Mouse (Mus musculus) hindbrain, embryonic 16.5 days (tissue): ENCODE data around the gene Lsm2. TPM values are rescaled to one million over a fixed set of nuclear protein-coding genes. Genes with fewer than 3 reads are reported as not detected.

Experiments used
- ATAC-seq: fragments of 200-750 bp; cut with Nextera tagmentation; 2 replicates; pipeline ENCODE4 v1.8.0; 2017; ENCODE audit warnings: moderate TSS enrichment, moderate library complexity
- H3K27ac ChIP-seq: fragments of 300-500 bp; sonication (generic); 2 replicates; pipeline ENCODE4 v1.5.1; 2014; ENCODE audit warnings: low read depth, mild to moderate bottlenecking, control low read depth, low read length, moderate library complexity
- H3K27me3 ChIP-seq: fragments of 300-500 bp; sonication (generic); replicated peaks from 2 replicates; pipeline ENCODE4 v1.6.1; 2014; ENCODE audit warnings: low read length; ENCODE audit not compliant: control insufficient read depth, insufficient read depth
- H3K36me3 ChIP-seq: fragments of 300-500 bp; sonication (generic); 2 replicates; pipeline ENCODE4 v1.6.1; 2014; ENCODE audit warnings: mild to moderate bottlenecking, low read length, moderate library complexity, mixed read lengths; ENCODE audit not compliant: control insufficient read depth, insufficient read depth
- H3K4me1 ChIP-seq: fragments of 300-500 bp; sonication (generic); 2 replicates; pipeline ENCODE4 v1.6.1; 2014; ENCODE audit warnings: low read depth, low read length; ENCODE audit not compliant: control insufficient read depth, insufficient read depth
- H3K4me2 ChIP-seq: fragments of 300-500 bp; sonication (generic); 2 replicates; pipeline ENCODE4 v1.6.1; 2014; ENCODE audit warnings: mild to moderate bottlenecking, low read length, control low read depth, moderate library complexity
- H3K4me3 ChIP-seq: fragments of 300-500 bp; sonication (generic); 2 replicates; pipeline ENCODE4 v1.5.1; 2014; ENCODE audit warnings: mild to moderate bottlenecking, low read length, control low read depth, moderate library complexity
- H3K9ac ChIP-seq: fragments of 300-500 bp; sonication (generic); 2 replicates; pipeline ENCODE4 v1.6.1; 2014; ENCODE audit warnings: low read depth, mild to moderate bottlenecking, control low read depth, low read length, moderate library complexity
- H3K9me3 ChIP-seq: fragments of 300-500 bp; sonication (generic); 2 replicates; pipeline ENCODE4 v1.6.1; 2014; ENCODE audit warnings: mild to moderate bottlenecking, low read length, moderate library complexity; ENCODE audit not compliant: control insufficient read depth
- WGBS: fragments of 180-500 bp; shearing (Covaris S2); extraction: QIAGEN DNeasy Blood & Tissue Kit; methylation state at CpG from one replicate; pipeline ENCODE4 v1.1.7; 2014; 5-methylcytosine and 5-hydroxymethylcytosine counted together
- polyA plus RNA-seq: library from polyadenylated mRNA; unstranded; fragments of >200 nt; fragmentation: Nextera tagmentation; extraction: Ambion mirVana; gene quantifications from 2 replicates; pipeline ENCODE4 v1.2.1, GENCODE M21; 2015

The Lsm2 gene
- polyA plus RNA-seq, 1 experiment from 2014 or later = 106 TPM

DNA sequence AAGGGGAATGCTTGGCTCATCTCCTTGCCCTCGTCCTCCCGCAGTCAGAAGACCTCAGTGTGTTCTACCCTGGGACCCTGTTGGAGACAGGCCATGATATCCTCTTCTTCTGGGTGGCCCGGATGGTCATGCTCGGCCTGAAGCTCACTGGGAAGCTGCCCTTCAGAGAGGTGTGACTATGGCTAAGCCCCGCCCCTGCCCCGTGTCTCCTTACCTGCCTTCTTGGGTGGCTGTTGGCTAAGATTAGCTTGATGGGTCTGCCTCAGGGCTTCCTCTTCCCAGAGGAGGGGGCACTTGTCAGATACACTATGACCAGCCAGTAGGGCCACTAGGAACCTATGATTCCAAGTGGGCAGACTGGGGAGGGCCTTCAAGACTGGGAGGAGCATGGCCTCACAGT lies 31.6 kb downstream of the Lsm2 start:
- no peak overlapping the region for H3K4me2 ChIP-seq
- H3K4me3 ChIP-seq = no peak overlapping the region
- H3K4me1 ChIP-seq = peaks cover 3% of the 10 kb centered on the region; the same call in 1 of the 2 replicates
- H3K27ac ChIP-seq = no peak overlapping the region
- WGBS = 88% methylated on average over 6 of the region's 6 CpGs
- no peaks in the 10 kb centered on the region for H3K27me3 ChIP-seq
- no peaks in the 10 kb centered on the region for H3K9me3 ChIP-seq
- H3K36me3 ChIP-seq = peaks cover 52% of the 10 kb centered on the region
- ATAC-seq = no peak
- H3K9ac ChIP-seq = no peak overlapping the region

DNA sequence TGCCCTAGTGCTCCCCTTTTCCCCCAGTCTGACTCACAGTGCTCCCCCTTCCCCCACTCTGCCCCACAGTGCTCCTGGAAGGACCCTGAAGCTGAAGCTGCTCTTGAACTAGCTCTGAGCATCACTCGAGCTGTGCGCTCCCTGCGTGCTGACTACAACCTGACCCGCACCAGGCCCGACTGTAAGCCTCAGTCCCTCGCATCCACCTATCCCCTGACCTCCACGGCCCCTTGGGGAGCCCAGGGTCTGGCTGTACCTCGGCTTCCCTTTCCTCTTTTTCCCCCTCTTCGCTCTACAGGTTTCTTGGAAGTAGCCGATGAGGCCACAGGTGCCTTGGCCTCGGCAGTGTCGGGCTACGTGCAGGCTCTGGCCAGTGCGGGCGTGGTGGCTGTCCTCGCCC lies 33.6 kb downstream of the Lsm2 start:
- Histone ChIP-seq H3K9ac (no peak overlapping the region), H3K4me1 (peaks cover 3% of the 10 kb centered on the region; the same call in 1 of the 2 replicates), H3K4me3 (no peak overlapping the region), H3K36me3 (peaks cover 48% of the 10 kb centered on the region), H3K27me3 (no peaks in the 10 kb centered on the region), H3K27ac (no peak overlapping the region), H3K4me2 (no peak overlapping the region), H3K9me3 (no peaks in the 10 kb centered on the region)
- no peak for ATAC-seq
- 90% methylated on average over 16 of the region's 16 CpGs for WGBS

DNA sequence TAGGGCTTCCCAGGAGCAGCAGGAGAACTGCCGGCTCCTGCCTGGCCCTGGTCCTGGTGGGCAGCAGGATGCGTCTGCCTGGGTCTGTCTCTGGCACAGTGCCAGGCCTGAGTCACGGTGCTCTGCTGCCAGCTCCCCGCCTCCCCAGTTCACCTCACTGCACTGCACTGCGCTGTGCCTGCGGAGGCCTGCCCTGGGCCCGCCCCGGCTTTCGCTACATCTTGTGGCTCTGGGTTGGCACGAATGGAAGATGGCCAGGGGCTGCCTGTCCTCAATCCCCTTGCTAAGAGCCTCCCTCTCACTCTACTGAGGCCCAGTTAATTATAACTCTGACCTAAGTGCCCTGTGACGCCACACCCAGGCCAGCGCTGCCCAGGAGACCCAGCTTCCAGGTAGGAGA lies 34.7 kb downstream of the Lsm2 start, which contains the start of gene Vwa7:
TSS of gene Vwa7 (plus strand) at position 204 of the 400 bp plus-strand sequence.
- Histone ChIP-seq H3K9ac (0 out of 2 replicates have a peak within 1 kb of the TSS, but pooled peaks have one; percentile 22), H3K27me3 (no peaks in the 10 kb centered on the region), H3K4me1 (peaks cover 5% of the 10 kb centered on the region), H3K4me2 (no peak within 1 kb of the TSS), H3K9me3 (no peaks in the 10 kb centered on the region), H3K4me3 (no peak within 1 kb of the TSS), H3K36me3 (peaks cover 38% of the 10 kb centered on the region), H3K27ac (no peak within 1 kb of the TSS)
- WGBS = 50% methylated on average over 12 of the region's 12 CpGs
- ATAC-seq = peak; percentile 62

DNA sequence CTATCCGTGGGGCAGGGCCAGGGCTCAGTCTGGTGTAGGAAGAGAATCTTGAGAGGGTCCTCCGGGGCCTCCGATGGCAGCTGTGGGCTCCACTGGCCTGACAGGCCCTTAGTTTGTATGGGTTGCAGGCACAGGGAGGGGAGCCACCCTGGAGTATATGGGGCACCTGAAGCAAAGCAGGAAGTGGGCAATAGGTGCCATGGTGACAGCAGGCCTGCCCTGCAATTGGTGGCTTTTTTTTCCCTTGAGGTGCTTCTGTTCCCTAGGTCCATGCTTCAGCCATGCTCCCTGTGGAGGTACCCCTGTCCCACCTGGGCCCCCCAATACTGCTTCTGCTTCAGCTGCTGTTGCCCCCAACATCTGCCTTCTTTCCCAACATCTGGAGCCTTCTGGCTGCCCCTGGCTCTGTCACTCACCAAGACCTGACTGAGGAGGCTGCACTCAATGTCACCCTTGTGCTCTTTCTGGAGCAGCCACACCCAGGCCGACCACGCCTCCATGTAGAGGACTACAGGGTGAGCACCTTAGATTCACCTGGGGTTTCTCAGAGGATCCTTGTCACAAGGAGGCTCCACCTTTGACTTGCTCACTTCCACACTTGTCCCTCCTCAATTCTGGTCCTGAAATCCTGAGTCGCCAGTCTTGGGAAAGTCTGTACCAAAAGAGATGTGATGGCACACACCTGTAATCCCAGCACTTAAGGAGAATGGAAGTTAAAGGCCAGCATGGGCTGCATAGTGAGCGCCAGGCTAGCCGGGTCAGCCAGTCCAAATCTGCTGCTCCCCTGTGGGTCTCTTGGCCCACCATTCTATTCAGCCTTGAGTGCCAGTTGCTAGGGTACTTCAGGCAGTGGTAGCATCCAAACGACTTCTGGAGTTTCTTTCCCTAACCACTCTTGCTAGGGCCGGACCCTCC lies 35.4 kb downstream of the Lsm2 start:
- Histone ChIP-seq H3K9ac (no peak overlapping the region), H3K9me3 (no peaks in the 10 kb centered on the region), H3K4me1 (peaks cover 8% of the 10 kb centered on the region), H3K4me2 (no peak overlapping the region), H3K27me3 (no peaks in the 10 kb centered on the region), H3K27ac (no peak overlapping the region), H3K4me3 (no peak overlapping the region), H3K36me3 (peaks cover 31% of the 10 kb centered on the region)
- ATAC-seq = 0 out of 2 replicates have a peak, but pooled peaks have one; percentile 3
- 82% methylated on average over 10 of the region's 10 CpGs for WGBS

DNA sequence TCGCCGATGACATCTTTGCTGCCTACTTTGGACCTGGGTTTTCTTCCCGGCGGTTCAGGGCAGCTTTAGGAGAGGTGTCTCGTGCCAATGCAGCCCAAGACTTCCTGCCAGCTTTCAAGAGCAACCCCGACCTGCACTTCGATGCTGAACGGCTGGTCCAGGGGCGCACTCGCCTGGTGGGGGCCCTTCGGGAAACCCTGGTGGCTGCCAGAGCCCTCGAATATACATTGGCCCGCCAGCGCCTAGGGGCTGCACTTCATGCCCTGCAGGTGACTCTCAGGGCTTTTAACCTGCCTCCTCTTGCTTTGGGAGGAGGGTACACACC lies 36.0 kb downstream of the Lsm2 start:
- Histone ChIP-seq H3K4me3 (no peak overlapping the region), H3K4me1 (peaks cover 8% of the 10 kb centered on the region), H3K4me2 (no peak overlapping the region), H3K9me3 (no peaks in the 10 kb centered on the region), H3K36me3 (peaks cover 25% of the 10 kb centered on the region), H3K27me3 (no peaks in the 10 kb centered on the region), H3K27ac (no peak overlapping the region), H3K9ac (no peak overlapping the region)
- no peak for ATAC-seq
- WGBS = 74% methylated on average over 14 of the region's 14 CpGs

DNA sequence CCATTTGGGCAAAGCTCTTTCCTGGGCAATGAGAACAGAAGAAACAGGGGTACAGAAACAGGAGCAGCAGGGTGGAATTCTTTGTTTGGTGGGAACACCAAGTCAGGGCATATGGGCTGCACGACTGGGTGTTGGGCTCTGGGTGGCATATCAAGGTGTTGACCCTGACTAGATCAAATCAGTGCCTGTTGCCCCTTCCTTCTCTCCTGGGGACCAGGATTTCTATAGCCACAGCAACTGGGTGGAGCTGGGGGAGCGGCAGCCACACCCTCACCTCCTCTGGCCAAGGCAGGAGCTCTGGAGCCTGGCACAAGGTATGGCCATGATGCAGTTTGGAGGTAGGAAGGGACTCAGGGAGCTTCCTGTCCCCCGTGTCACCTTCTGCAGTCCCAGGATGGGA lies 36.5 kb downstream of the Lsm2 start:
- 77% methylated on average over 3 of the region's 3 CpGs for WGBS
- no peaks in the 10 kb centered on the region for H3K9me3 ChIP-seq
- no peak overlapping the region for H3K9ac ChIP-seq
- H3K4me3 ChIP-seq = no peak overlapping the region
- no peak overlapping the region for H3K27ac ChIP-seq
- H3K4me2 ChIP-seq = no peak overlapping the region
- H3K4me1 ChIP-seq = peaks cover 8% of the 10 kb centered on the region
- no peak for ATAC-seq
- no peaks in the 10 kb centered on the region for H3K27me3 ChIP-seq
- H3K36me3 ChIP-seq = peaks cover 20% of the 10 kb centered on the region

DNA sequence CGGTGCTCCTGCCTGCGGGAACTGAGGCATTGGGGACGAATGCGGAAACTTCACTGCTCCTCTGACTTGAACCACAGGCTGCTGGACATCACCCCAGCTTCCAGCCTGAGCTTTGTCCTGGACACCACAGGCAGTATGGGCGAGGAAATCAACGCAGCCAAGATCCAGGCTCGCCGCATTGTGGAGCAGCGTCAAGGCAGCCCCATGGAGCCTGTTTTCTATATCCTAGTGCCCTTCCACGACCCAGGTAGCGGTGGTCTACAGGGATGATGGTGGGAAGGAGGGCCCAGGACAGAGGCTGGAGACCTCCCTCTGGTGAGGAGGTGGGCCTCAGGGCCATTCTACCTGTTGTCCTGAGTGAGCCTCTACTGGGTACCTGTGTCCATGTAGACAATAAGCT lies 38.2 kb downstream of the Lsm2 start:
- no peaks in the 10 kb centered on the region for H3K27me3 ChIP-seq

DNA sequence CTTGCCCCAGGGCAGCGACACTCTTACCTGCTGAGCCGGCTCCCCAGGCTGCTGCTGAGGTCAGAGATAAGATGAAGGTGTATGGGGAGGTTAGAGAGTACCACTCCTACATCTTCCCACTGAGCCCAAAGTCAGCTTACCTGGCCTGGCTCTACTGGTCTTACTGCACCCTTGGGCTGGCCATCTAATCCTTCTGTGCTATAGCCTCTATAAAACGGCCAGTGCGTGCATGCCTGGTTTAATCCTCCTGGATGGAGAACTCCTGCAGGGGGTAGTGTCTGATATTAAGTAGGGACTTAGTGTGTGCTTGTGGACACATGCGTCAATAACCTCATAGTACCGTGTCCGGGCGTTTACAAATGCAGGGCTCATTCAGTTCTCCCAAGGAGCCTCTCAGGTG lies 38.9 kb downstream of the Lsm2 start:
- Histone ChIP-seq H3K9ac (no peak overlapping the region), H3K9me3 (no peaks in the 10 kb centered on the region)
- 88% methylated on average over 8 of the region's 8 CpGs for WGBS

More for the DNA sequence above, 38.2 kb downstream of the Lsm2 start:
- Histone ChIP-seq H3K9ac (no peak overlapping the region), H3K9me3 (no peaks in the 10 kb centered on the region), H3K4me1 (peaks cover 8% of the 10 kb centered on the region), H3K36me3 (peaks cover 5% of the 10 kb centered on the region; the same call in 1 of the 2 replicates), H3K27ac (no peak overlapping the region), H3K4me2 (no peak overlapping the region), H3K4me3 (no peak overlapping the region)
- WGBS = 73% methylated on average over 11 of the region's 11 CpGs
- no peak for ATAC-seq

DNA sequence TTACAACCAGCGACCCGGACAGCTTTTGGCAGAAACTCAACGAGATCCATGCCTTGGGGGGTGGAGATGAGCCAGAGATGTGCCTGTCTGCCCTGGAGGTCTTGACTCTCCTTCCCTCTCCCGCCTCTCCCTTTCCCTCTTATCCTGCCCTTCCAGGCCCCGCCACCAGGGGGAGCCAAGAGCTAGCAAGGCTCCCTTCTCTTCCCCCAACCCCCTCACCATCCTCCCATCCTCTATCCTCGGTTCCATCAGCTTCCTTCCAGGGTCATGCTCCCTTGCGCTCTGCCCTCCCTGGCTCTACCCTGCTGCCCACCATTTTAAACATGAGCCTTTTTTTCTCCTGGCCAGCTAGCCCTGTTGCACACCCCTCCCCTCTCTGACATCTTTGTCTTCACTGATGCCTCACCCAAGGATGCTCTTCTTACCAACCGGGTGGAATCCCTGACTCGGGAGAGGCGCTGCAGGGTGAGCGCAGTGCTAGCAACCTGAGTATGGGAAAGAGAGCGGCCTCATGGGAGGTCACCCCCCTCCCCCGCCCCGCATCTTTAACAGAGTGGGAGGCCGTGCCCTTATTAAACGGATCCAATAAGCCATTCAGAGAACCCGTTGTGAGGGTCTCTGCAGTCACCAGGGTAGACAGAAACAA lies 39.6 kb downstream of the Lsm2 start:
- peak overlapping the region; percentile 30 for H3K4me2 ChIP-seq
- H3K36me3 ChIP-seq = peaks cover 3% of the 10 kb centered on the region; the same call in 1 of the 2 replicates
- no peak overlapping the region for H3K9ac ChIP-seq
- H3K9me3 ChIP-seq = no peaks in the 10 kb centered on the region
- WGBS = 7% methylated on average over 17 of the region's 17 CpGs
- no peak overlapping the region for H3K27ac ChIP-seq
- no peak overlapping the region for H3K4me3 ChIP-seq
- peaks cover 5% of the 10 kb centered on the region for H3K4me1 ChIP-seq
- no peak; the same call in 1 of the 2 replicates for ATAC-seq
- no peaks in the 10 kb centered on the region for H3K27me3 ChIP-seq

More for the DNA sequence above, 38.9 kb downstream of the Lsm2 start:
- H3K4me3 ChIP-seq = no peak overlapping the region
- H3K36me3 ChIP-seq = peaks cover 5% of the 10 kb centered on the region; the same call in 1 of the 2 replicates
- peaks cover 8% of the 10 kb centered on the region for H3K4me1 ChIP-seq
- H3K4me2 ChIP-seq = no peak overlapping the region
- ATAC-seq = no peak
- H3K27me3 ChIP-seq = no peaks in the 10 kb centered on the region
- H3K27ac ChIP-seq = no peak overlapping the region
